Mouse (Mus musculus) WW6 (cell line): Measurements from ENCODE around the gene Gm20388.

Source experiments
- DNase-seq: peaks from one replicate; pipeline ENCODE4 v3.0.0-alpha.2; 2013; ENCODE audit warnings: low read depth, low spot score

Gene Gm20388

DNA sequence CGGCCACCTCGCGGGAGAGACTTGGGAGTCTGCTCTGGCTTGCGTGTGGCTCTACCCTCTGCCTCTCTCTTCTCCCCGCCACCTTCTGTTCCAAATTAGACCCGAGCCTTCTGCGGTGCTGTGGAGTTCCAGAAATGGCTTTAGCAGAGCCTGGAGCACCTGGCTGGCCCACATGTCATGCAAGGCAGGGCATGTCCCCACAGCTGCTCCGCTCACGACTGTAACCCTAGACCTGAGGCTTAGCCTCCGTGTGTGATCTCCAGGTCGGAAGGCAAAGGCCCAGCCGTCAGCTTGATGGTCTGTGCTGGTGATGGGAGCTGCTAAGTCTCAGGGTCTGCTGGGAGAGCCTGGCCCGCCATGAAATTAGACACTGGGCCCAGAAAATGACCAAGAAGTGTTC is 348.6 kb downstream of the Gm20388 start:
- no peak for DNase-seq

DNA sequence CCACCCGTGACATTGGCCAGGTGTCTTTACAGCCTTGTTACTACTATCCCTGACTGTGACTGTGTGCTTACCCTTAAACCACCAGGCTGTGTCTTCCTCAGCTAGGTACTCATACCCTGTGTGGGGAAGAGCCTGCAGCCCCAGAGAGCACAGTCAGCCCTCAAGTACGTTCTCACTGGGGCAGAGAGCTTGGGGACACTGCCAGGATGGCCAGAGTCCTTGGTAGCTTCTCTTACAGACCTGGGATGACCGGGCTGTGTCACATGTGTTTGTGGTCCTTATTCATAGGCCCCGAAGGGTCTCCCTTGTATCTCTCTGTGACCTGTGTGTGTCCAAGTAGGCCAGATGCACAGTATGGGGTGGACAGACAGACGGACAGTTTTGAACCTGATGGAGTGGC is 350.0 kb downstream of the Gm20388 start:
- DNase-seq: no peak

DNA sequence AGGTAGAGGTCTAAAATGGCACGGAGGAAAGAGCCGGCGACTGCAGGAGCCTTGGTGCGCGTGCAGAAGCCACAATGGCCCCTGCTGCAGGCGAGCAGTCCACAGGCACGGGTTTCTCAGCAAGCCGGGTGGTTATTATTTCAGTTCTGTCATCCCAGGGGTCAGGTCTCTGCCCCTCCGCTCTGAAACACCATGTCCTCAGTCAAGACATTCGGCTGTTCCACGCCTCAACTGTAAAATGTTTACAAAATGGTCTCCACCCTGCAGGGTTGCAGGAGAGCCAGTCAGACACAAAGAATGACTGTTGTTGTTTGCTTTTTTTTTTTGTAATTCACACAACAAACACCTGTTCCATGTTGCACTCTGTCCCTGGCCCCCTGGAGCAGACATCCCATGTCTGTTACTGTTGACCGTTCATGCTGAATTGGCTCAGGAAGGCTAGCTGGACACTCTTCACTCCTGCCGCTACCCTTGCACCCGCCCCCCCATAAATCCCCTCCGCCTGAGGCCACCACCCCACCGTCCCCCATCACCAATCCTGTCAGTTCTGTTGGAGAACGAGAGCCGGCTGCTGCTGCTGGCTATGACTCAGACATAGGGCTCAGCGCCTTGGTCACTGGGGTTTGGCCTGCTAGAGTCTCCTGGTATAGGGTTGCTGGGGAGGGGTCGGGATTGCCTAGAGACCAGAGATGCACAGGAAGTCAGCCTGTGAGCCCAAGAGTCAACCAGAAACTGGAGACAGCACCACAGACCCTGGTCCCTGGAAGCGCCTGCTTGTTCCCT is 350.9 kb downstream of the Gm20388 start:
- no peak for DNase-seq

DNA sequence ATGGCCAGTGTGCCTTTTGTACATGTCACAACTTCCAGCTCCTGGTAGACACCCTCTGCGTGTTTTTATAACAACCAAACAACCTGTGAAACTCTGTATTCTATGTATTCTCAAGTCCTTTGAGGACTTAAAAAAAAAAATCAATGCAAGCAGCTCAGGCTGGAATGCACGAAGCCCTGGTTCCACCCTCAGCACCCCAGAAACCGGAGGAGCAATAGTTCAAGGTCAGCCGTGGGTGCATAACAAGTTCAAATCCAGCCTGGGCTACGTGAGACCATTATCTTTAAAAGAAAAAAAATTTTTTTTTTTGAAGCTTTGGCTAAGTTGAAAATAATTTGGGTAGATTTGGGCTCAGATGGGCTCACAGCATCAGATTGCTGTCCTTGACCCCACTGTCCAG is 353.2 kb downstream of the Gm20388 start:
- DNase-seq: no peak

DNA sequence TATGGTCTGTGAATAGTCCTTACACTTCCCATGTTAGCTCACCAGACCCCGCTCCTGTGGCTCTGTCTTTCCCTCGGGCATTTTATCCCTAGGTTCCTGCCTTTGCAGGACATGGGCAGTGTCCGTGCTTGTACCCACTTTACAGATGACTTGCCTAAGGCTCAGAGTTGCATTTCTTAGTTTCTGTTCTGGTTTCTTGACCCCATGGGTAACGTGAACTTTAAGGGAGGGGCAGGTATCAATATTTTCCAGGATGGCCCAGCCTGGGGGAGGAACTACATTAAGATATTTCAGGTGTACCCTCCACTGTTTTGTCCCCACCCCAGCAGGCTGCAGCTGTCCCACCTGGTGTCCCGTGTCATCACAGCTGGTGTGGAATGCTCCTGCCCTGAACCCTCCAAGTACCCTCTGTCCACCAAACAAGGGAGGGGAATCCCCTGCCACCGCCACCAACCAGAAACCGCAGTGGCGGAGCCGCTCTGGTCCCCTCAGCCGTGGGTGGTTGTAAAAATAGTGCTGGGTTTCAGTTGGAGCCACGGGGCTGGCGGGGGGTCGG is 353.8 kb downstream of the Gm20388 start:
- no peak for DNase-seq

DNA sequence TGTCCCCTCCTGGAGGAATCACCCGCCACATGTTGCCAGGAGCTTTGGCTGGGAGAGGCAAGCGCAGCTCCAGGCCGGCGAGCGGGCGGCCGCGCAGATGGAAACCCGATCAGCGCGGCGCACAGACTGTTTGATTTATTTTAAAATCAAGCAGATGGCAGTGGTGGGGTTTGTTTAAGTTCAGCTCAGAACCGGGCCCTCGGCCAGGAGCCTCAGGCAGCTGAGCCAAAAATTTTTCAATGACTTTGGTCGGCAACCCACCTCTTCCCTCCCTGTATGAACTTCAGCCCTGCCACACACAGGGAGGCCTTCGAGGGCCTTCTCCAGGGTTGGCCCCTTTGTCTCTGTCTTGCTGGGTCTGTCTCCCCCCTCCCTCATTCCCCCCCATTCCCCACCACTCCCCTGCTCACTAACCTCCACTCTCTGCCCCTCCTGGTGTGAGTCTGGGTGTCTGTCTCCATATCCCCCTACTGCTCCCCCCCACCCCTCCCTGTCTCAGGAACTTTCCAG is 354.4 kb downstream of the Gm20388 start:
- DNase-seq: no peak

DNA sequence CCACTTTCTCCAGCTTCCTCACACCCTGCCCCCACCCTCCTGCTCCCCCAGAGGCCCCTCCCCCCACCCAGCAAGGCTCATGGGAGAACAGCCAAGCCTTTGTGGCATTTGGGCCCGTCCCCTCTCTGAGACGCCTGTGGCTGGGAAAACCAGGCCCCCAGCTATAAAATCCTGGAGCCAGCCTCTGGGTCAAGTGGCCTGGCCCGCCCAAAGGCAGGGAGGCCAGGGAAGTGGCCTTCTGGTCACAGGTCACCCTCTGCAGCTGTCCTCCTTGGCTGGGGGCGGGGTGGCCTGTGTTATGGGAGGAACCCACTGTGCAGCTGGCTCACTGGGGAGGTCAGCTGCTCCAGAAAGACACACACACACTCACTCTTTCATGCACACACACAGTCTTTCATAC is 354.8 kb downstream of the Gm20388 start:
- DNase-seq: no peak

DNA sequence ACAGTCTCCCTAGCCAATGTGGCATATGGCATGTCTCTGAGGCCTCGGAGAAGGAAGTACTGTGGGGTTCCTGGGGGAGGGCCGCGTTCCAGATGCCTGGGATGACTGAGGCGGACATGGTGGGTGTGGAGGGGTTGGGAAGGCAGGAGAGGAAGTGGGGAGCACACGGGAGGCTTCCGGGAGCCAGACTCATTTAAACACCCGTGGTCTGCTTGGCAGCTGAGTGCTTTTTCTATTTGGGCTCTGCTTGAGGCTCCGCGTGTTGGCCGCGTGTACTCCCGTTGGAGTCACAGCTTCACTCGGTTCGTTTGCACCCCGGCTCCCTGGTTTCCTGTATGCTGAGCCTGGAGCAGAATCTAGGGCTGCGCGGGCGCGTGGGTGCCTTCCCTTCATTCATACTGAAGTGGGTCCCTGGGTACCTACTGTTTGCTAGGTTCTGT is 357.9 kb downstream of the Gm20388 start:
- DNase-seq: no peak

DNA sequence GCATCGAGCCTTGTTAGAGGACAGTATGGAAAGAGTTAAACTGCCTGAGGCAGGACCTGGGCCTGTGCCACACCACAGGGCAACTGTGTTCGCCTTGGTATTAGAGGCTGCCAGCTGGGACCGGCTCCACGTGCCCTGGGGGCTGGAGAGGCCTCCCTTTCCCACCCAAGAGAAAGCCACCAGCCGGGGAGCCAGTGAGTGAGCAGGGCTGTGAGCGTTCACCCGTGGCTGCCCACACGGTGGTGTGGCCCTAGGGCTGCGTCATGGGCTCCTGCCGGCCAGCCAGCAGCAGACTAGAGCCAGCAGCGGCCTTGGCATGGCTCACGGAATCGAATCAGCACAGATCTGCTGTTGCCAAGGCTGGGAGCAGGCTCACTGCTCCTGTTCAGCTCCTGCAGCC is 359.8 kb downstream of the Gm20388 start:
- DNase-seq: no peak

DNA sequence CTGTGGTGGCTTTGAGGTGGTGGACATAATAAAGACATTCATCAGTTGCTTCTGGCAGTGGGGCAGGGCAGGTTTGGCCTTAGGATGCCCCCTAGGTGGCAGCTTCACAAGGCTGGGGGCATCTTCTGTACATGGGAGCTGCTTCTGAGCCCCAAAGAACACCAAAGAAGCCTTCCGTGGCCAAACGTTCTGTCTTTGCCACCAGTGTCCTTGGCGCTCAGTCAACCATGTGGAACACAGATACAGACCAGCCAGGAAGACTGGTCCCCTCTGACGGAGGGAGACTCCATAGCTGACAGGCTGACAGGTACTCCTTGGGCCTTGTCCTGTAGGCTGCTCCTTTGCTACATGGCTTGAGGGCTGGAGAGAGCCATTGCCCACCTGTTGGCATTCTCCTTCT is 362.8 kb downstream of the Gm20388 start:
- DNase-seq: no peak

DNA sequence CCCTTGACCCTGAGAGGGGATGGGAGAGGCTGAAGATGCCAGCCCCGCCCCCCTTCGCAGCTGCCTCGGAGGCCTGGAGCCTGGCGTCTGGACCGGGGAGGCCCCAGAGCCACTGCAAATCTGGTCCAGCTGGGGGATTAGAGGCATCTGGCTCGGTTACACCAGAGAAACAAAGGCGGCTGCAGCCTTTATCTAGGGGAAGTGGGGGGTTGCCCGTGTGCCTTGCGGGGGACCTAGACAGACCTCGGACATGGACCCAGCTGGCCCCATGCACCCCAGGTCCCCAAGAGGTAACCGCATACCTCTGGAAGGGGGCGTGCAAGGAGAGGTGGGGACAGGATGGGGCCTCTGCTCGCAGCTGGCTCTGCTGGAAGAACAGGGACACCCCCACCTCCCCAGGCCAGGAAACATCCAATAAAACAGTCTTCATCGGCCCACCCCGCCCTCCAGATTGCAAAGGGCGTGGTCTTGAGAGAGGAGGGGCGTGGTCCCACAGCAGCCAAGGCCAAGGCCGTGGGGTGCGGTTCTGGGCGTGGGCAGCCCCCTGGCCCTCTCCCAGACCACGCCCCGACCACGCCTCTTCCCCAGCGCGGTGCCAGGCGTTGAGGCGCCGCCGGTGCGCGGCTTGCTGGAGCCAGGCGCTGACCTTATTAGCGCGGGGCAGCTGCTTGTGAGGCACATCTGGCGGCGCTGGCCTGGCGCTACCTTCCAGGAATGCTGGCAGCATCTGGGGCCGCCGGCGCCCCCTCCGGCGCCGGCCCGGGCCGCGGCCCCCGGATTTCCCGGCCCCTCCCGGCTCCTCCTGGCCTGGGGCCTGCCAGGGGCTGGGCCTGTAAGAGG is 365.6 kb downstream of the Gm20388 start:
- DNase-seq: peak; percentile 78

DNA sequence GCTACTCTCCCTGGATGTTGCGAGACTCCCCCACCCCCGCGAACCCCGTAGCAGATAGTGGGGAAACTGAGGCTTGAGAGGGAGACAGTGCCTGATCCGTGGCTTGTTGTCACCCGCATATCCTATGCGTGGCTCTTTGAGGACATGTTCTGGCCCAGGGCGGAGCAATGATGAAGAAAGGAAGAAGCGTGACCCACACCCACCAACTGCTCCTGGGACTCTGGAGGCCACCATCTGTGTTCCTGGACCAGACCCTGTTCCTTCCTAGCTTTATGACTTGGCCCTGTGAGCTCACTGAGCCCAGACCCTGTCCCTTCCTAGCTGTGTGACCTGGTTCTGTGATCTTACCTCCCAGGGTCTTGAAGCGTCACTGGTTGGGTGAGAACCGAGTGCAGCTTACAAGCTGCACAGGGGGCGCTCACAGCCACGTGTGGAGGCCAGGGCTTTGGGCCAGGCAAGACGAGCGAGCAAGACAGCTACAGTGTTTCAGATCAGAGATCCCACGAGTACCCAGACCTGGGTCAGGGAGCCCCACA is 366.3 kb downstream of the Gm20388 start:
- DNase-seq: no peak

DNA sequence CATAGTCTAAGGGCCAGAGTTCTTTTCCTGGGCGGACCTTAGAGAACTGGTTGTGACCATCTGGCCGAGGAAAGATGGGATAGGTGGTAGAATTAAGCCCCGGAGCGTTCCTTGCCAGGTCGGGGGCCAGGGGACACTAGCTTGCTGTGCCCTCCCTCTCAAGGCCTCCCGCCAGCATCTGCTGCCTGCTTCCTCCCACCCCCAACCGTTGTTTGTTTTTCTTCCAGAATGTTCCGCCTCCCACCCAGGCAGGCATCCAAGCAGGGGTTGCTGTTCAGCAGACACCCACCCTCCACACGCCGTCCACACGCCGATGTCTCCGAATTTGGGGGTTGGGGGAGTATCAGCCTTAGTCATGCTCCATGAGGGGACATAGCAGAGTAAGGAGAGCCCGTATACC is 367.4 kb downstream of the Gm20388 start:
- DNase-seq: no peak

DNA sequence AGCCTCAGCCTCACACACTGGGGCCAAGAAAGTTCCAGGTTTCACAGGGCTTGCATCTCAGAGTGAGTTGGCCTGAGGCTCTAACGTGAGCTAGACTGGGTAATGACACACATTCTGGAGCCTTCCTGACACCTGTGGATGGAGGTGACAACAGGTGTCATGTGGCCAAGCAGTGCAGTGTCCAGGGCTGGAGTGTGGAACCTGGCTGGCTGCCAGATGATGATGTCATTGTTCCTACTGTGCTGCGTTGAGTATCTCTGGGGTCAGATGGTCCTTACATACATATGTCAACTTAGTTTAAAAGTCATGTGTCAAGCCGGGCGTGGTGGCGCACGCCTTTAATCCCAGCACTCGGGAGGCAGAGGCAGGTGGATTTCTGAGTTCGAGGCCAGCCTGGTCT is 368.8 kb downstream of the Gm20388 start:
- DNase-seq: no peak

DNA sequence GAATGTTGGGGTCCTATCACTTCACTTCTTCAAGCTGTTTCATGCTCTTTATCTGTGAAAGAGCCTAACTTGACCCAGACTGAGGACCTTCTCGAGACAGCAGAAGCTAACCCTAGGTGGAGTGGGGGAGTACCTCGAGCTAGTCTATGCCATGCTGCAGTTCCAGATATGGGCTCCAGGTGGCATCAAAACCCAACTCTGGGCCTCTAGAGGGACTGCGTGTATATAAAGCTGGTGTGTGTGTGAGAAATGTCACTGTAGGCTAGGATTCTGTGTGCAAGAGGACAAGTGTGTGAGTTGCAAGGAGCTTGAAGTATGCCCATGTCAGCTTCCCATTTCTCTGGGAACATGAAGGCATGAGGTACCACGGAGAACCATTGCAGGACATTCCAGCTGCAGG is 370.8 kb downstream of the Gm20388 start:
- peak; percentile 50 for DNase-seq

DNA sequence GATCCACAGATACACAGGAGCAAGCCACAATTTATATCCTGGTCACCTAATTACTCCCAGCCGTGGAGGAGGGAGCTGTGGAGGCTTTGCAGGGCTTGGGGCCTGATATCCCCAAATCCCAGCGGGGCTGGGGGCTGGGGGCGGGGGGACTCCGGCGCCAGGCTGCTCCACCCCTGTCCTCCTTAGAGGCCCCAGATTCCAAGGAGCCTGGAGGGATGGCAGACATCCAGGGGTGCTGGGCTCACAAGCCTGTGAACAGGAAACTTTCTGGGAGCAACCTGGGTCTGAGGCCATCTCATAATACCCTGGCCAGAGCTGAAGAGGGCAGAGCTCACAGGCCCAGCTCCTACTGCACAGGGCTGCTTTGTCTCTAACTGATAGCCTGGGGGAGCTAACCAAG is 371.8 kb downstream of the Gm20388 start:
- no peak for DNase-seq

DNA sequence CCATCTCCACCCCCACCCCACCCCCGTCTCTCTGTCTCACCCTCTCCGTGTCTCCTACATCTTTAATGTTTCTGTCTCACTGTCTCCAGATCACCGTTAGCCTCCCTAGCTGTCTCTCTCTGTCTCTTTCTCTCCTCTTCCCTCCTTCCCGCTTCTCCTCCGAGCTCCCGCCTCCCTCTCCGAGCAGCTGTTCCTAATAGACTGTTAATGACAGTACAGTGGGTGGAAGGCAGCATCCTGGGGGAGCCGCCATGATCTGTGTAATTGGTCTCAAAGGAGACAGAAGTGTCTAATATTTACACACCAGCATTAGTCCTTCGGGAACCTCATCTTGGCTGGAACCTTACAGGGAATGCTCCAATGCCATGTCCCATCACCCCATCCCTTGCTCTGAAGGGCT is 373.6 kb downstream of the Gm20388 start:
- no peak for DNase-seq

DNA sequence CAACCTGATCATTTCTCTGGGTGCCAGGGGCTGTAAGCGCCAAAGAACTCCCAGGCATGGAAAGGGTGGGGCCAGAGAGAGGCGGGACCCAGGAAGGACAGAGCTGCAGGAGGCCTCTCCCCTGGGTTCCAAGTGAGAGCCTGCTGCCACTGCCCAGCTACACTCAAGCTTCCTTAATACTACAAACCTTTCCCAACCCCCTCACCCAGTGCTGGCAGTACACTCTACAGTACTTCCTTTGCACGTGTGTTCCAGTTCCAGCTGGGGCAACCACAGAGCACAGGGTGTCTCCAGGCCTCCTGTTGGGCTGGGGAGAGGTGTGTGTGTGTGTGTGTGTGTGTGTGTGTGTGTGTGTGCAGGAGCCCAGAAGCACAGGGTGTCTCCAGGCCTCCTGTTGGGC is 374.4 kb downstream of the Gm20388 start:
- no peak for DNase-seq

DNA sequence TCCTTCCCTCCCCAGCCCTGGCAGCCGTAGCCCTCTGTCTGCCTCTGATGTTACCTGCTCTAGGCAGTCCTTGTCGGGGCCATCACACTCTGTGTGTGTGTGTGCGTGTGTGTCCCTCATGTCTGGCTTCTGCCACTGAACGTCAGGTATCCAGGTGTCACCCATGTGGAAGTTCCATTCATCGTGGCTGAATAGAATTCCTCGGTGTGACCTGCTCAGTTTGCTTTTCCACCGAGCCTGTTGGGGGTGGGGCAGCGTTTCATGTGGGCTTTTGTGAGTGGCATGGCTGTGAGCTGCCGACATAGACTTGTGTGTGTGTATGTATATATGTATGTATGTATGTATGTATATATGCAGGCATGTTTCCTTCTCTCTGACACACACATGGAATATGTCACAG is 375.2 kb downstream of the Gm20388 start:
- no peak for DNase-seq

DNA sequence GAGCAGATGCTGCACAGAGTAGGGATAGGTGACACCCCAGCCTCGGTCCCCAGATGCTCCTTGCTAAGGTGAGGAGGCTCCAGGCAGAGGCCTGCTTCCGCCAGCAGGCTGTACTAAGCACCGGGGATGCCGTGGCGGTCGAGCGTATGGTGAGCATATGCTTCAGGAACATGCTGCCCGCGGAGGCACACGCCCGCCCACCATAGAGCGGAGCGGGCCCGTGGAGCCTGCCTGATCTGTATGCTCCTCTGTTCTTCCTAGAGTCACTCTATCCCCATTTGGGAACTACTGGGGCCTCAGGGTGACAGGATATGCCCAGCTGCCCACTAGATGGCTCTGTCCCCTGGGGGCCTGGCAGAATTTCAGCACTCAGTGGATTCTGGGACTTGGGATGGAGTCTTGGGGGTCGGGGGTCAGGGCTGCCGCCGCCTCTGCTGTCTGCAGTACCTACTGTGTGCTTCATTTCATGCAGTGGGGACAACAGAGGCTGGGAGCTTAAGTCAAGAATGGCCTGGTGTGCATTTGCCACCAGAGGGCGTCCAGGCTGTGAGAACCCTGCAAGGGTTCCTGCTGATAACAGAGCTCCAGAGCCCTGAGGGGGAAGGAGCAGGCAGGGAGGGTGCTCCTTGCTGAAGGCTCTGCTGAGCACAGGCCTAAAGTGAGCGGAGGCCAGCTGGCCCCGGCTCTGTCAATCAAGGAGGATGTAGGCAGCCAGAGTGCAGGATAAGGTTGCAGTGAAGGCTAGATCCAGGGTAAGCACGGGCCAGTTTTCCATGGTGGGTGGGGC is 377.7 kb downstream of the Gm20388 start:
- DNase-seq: peak; percentile 77

DNA sequence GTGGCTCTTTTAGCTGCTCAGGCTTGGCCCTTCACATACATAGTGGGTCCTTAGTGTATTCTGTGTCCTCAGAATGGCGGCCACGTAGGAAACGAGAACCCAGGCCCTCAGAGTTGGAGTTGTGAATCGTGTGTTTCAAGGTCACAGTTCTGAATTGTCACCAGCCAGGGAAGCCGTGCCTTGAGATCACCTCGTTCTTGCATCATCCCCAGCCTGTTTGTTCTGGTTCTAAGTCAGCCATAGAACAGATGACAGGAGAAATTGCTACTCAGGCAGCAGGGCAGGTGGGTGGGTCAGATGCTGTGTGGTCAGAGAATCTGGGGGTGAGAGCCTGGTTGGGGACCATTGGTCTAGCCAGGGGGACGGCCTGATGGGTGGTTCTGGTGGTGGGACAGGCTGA is 378.6 kb downstream of the Gm20388 start:
- DNase-seq: no peak
